Mouse (Mus musculus): ENCODE measurements at regions not wholly inside any gene's neighbourhood (a gene's known extent, or its start where the extent isn't known, plus 50 kb on each side); places are given as distances from the start of the nearest gene placed in this dataset.

DNA sequence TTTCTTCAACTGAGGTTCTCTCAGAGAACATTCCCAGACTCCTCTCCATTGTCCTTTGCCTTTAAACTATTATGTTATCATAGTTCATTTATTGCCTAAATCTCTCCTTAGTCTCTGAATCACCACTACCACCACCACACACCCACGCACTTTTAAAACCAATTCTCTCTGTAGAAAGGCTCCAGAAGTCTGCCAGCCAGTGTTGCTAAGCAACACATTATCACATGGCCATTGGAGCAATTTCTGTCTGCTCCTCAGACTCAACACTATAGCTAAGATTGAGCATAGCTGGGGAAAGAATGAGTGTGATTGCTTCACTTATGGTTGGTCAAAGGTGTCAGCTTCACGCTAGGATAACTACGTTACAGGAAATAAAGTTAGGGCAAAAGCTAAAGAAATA lies 59.3 kb downstream of the Trap1a start:
- DNase-seq: no peak

- DNase-seq: peak; percentile 58
These were observed 63.5 kb upstream of the D330045A20Rik start for GRCm38 (mm10) chrX:139416701-139417100.

DNA sequence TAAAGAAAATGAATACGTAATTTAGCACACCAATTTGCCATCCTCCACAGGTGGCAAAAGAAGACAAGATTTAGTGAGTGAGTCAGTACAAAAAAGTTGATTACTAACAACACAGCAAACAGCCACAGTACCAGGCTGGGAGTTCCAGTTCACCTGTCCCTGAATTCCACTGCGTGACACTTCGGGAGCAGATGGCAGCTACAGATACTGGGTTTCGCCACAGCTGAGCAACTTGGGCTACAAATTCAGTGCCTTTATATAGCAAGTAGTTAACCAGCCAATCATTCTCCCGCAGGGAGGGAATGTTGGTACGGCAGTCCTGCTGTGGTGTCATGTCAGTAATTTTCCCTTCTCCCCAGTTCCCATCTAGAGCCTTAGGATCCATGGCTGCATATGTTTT lies 60.3 kb upstream of the D330045A20Rik start:
- no peak for DNase-seq

- no peak for DNase-seq
These were observed 55.9 kb upstream of the D330045A20Rik start for GRCm38 (mm10) chrX:139424307-139424706.
